Mouse (Mus musculus): ENCODE results near the gene Tnfrsf22. TPM values are rescaled to one million over a fixed set of nuclear protein-coding genes. Genes with fewer than 3 reads are reported as not detected.

The Tnfrsf22 gene
- total RNA-seq, 1 experiment from 2014 or later, result 0.57 TPM

GRCm38 (mm10) chr7:143592255-143592654 lies 57.2 kb downstream of the Tnfrsf22 start:
- no peak for ATAC-seq (replicated peaks; ENCODE audit: insufficient number of reproducible peaks, low FRiP score, low TSS enrichment, poor library complexity, severe bottlenecking)

GRCm38 (mm10) chr7:143588006-143588405 lies 61.5 kb downstream of the Tnfrsf22 start:
- ATAC-seq (replicated peaks; ENCODE audit: insufficient number of reproducible peaks, low FRiP score, low TSS enrichment, poor library complexity, severe bottlenecking), result no peak

GRCm38 (mm10) chr7:143587586-143587985 lies 61.9 kb downstream of the Tnfrsf22 start:
- ATAC-seq (replicated peaks; ENCODE audit: insufficient number of reproducible peaks, low FRiP score, low TSS enrichment, poor library complexity, severe bottlenecking), result no peak

Other genes starting within 250 kb of the Tnfrsf22 start
- 3.5 to 20.8 TPM (median 3.8 TPM) in 3 replicates for gene Cdkn1c, start 188.6 kb downstream of the Tnfrsf22 start, total RNA-seq (2017)
- gene Slc22a18, start 175.9 kb downstream of the Tnfrsf22 start, total RNA-seq (2017), result 1.3 TPM in 1 of 3 replicates, not detected in the others
- not detected in 3 replicates for gene Phlda2, start 146.5 kb downstream of the Tnfrsf22 start, total RNA-seq (2017)
- 121 to 136 TPM (median 124 TPM) in 3 replicates for gene Nap1l4, start 100.6 kb downstream of the Tnfrsf22 start, total RNA-seq (2017)
- gene Cars, start 49.6 kb downstream of the Tnfrsf22 start, total RNA-seq (2017), result 19.9 to 54.1 TPM (median 40.4 TPM) in 3 replicates
- gene Tnfrsf26, start 20.9 kb downstream of the Tnfrsf22 start, total RNA-seq (2017), result 4.9 to 8.9 TPM (median 8.1 TPM) in 3 replicates
- gene Tnfrsf23, start 36.2 kb upstream of the Tnfrsf22 start, total RNA-seq (2017), result 0.58 to 1.1 TPM in 2 of 3 replicates, not detected in the other
- gene Osbpl5, start 107.3 kb upstream of the Tnfrsf22 start, total RNA-seq (2017), result 16.1 to 49.9 TPM (median 22.0 TPM) in 3 replicates
- gene Mrgprg, start 117.3 kb upstream of the Tnfrsf22 start, total RNA-seq (2017), result not detected in 3 replicates
- 0.29 to 0.32 TPM in 2 of 3 replicates, not detected in the other for gene Mrgpre, start 134.8 kb upstream of the Tnfrsf22 start, total RNA-seq (2017)
- 9.3 to 24.7 TPM (median 20.9 TPM) in 3 replicates for gene Nadsyn1, start 173.2 kb upstream of the Tnfrsf22 start, total RNA-seq (2017)
- 1.4 to 9.9 TPM (median 3.2 TPM) in 3 replicates for gene Dhcr7, start 173.5 kb upstream of the Tnfrsf22 start, total RNA-seq (2017)
- gene Gm498, start 217.2 kb upstream of the Tnfrsf22 start, total RNA-seq (2017), result not detected in 3 replicates

All from monocyte, adult 5-6 weeks (primary cell).